Mouse (Mus musculus): ENCODE data around the gene Olfr1245.
"Not testable (repeated sequence)": the region's sequence is repeated elsewhere in the genome, so short reads cannot be mapped to it uniquely, and the experiment has no call there.

Gene Olfr1245

DNA sequence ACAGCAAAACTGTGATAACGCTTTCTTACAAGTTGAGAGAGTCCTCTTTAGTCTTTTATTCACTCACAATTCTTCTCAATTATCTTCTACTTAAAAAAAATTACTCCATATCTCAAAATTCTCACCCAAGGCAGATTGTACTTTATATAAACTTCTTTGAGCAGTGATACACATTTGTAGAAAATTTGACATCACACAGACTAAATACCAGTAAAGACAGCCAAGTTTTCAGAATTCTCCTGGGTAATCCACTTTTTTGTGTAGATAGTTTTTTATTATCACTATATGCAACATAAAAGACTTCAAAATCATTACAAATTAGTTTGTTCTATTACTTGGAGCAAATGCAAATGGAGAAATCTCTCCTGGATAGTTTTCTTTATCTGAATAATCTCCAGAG lies at the start of gene Olfr1245:
TSS of gene Olfr1245 (minus strand) at position 101 of the 400 bp plus-strand sequence.
- DNase-seq, result no peak

DNA sequence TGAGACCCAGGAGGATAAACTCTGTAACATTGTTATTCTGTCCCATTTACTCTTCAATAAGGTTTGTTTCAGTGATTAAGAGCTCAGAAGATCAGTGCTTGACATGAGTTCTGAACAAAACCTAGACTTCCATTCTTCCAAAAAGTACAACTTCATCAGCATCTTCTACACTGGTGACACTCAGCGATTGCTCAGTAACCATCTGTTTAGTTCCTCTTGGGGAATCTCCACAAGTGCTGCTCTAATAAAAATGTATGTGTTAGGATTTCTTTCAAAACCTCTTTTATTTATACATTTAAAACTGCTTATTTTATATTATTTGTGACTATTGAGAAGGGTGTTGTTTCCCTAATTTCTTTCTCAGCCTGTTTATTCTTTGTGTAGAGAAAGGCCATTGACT lies 39.9 kb upstream of the Olfr1245 start, which contains the start of gene Olfr1248:
TSS of gene Olfr1248 (minus strand) at position 101 of the 400 bp plus-strand sequence.
- not testable (repeated sequence) for DNase-seq

DNA sequence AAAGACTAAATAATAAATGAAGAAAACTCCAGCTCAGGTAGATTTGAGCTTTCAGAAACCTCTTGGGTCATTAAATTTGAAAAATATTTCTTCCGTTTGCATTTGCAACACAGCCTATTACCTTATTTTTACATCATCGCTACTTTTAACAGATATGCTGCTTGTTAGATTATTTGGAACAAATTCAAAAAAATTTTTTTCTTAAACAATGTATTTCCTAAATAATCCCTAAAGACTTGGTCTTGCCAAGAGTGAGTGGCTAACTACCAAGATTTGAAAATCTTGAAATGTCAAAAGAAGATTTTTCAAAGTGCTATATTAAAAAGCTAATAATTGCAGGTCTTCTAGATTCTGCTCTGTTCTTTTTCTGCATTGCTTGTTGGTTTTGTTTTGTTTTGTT lies 35.8 kb upstream of the Olfr1245 start, which contains the start of gene Olfr1247:
TSS of gene Olfr1247 (minus strand) at position 101 of the 400 bp plus-strand sequence.
- DNase-seq, result no peak

DNA sequence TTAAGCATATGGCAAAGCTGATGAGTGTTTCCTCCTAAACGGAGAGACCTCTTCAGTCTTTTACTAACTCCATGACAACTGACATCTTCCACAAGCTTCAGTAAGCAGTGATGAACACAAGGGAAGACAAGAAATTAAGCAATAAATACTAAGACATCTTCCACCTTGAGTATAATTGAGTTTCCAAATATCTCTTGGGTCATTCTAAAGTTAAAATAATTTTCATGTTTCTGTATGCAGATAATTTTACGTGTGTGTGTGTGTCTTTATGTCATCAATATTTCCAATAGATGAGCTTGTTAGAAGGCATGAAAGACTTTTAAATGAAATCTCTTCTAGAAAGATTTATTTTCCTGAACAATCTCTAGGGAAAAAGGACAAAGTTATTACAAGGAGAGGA lies 14.8 kb upstream of the Olfr1245 start, which contains the start of gene Olfr1246:
TSS of gene Olfr1246 (minus strand) at position 101 of the 400 bp plus-strand sequence.
- DNase-seq, result no peak

DNA sequence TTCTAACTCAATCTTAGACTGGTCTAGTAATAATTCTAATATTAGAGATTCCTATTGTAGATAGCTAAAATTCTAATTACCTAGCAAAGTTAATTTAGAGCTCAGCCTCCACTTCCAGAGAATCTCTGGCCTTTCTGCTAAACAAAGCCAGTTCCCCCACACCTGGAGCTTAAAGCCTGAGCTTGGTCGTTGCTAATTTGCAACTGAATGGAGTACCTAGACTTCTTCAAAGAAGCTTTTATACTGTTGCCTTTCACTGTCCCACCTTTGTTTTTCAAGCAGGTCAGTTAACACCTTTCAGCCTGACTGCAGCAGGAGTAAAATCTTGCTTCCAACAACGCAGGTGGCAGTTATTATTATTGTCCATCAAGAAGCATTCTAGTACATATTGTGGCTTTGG lies 15.5 kb downstream of the Olfr1245 start:
- DNase-seq, result not testable (repeated sequence)

DNA sequence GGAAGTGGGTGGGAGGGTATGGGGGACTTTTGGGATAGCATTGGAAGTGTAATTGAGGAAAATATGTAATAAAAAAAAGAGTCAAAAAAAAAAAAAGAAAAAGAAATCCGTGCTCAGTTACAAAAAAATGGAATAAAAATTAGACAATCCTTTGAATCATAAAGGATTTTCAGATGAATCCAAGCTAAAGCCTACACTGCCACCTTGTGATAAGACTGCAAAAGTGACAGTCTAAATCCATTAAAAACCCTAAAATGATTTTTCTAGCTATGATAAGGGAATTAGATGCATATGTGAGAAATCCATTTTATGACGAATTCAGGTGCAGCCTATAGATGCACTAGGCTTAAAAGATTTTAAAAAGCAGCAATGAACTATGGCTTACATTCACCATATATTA lies 33.7 kb downstream of the Olfr1245 start:
- no peak for DNase-seq

DNA sequence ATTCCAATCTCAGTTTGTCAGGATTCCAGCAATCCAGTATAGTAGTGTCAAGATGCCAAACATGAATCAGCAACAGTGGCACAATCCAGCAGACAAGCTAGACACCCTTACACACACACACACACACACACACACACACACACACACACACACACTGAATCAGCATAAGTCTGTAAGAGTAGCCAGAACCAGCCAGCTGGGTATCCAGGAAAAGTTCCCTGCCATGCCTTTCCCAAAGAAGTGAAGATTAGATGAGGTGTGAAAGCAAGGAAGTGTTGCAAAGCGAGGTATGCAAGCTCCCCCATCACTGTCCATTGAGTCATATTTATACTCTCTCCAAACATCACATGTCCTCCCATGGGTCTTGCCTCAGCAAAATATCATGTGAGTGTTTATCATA lies 38.3 kb downstream of the Olfr1245 start:
- DNase-seq, result no peak

DNA sequence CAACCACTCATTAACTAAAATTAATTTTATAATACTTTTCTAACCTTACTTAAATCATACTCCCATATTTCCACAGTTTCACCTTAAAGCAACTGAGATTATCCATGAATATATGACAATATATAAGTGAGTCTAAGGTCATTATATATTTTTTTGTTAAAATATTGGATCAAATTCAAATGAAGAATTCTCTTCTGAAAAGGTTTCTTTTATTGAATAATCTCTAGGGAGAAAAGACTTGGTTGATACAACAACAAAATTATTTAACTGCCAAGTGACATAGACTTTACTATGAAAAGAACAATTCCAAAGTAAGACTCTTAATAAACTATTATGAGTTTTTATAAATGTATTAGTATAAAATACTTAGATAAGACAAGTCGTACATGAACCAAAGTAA lies 46.9 kb downstream of the Olfr1245 start, which contains the start of gene Olfr1243:
TSS of gene Olfr1243 (minus strand) at position 101 of the 400 bp plus-strand sequence.
- DNase-seq, result no peak
